Mouse (Mus musculus) embryonic fibroblast, embryonic 13.5 days (primary cell): ENCODE measurements around the gene Zfp36l1. TPM values are rescaled to one million over a fixed set of nuclear protein-coding genes. Genes with fewer than 3 reads are reported as not detected.

Experiments used
- H3K27ac ChIP-seq: 2 replicates; pipeline ENCODE4 v1.5.1; 2012; ENCODE audit warnings: low read length, control low read depth, inconsistent platforms; ENCODE audit not compliant: insufficient read depth
- H3K4me1 ChIP-seq: 2 replicates; pipeline ENCODE4 v1.6.1; 2011; ENCODE audit warnings: low read length; ENCODE audit not compliant: control insufficient read depth, insufficient read depth
- H3K4me3 ChIP-seq: 2 replicates; pipeline ENCODE4 v1.5.1; 2011; ENCODE audit warnings: mild to moderate bottlenecking, control low read depth, low read length; ENCODE audit not compliant: insufficient read depth
- CTCF ChIP-seq: IDR thresholded peaks from 2 replicates; pipeline ENCODE4 v1.5.1; 2011; ENCODE audit warnings: mild to moderate bottlenecking, control low read depth, low read length, moderate library complexity, borderline replicate concordance; ENCODE audit not compliant: insufficient read depth
- POLR2A ChIP-seq: IDR thresholded peaks from 2 replicates; pipeline ENCODE4 v1.6.1; 2011; ENCODE audit warnings: low read depth, mild to moderate bottlenecking, control low read depth, low read length, moderate library complexity
- polyA plus RNA-seq: library from polyadenylated mRNA; stranded (reverse); fragments of >200 nt; gene quantifications from 2 replicates; pipeline ENCODE4 v1.2.4, GENCODE M21; 2011; ENCODE audit warnings: low read depth; ENCODE audit not compliant: missing spikeins, insufficient read length

Zfp36l1 gene
- polyA plus RNA-seq, 1 experiment, result 139 TPM

GRCm38 (mm10) chr12:80060809-80061208 lies 52.0 kb downstream of the Zfp36l1 start:
- Histone ChIP-seq H3K4me1 (no peaks in the 10 kb centered on the region), H3K27ac (no peak overlapping the region), H3K4me3 (no peak overlapping the region)
- TF ChIP-seq POLR2A, result no peak
- no peak for TF ChIP-seq CTCF

DNA sequence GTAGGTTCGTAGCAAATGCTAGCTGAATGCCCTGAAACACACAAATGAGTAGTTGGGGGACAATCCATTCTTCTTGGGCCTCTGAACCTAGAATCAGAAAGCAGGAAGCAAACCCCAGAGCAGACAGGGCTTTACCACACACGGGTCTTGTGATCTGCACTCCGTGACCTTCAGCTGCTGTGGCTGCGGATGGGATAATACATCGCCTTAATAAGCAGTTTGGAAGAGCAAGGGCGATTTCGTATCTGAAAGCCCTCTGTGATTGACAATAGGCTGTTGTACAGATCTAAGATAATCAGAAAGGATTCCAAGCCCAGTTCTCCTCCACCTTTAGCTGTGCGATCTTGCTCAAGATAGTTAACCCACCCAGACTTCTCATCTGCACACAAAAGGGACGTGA lies 52.5 kb downstream of the Zfp36l1 start:
- Histone ChIP-seq H3K4me1 (no peaks in the 10 kb centered on the region), H3K27ac (no peak overlapping the region), H3K4me3 (no peak overlapping the region)
- no peak for TF ChIP-seq POLR2A
- no peak for TF ChIP-seq CTCF

DNA sequence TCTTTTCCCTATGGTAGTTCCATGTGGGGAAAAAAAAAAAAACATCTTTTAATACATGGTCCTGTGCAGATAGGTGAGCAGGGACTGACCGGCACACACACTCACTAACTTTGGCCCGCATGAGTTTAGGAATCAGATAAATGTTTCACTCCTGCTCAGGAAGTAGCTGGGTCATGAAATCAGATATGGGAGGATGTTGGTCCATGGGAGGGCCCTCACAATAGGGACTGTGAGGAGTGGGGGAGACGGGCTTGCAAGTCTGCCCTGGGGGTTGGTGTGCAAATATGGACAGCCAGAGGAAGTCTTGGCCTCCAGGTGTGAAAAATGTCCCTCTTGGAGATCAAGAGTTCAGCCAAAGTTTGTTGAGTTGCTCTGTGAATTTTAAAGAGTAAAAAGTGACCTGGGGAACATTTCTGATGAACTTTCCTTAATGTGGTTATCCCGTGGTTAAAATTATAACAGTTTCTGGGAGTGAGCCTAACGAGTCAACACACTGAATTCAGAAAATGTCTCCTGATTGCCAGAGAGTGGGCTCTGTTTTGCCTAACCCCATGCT lies 53.0 kb downstream of the Zfp36l1 start:
- H3K27ac ChIP-seq, result no peak overlapping the region
- TF ChIP-seq CTCF, result no peak
- TF ChIP-seq POLR2A, result no peak
- no peaks in the 10 kb centered on the region for H3K4me1 ChIP-seq
- no peak overlapping the region for H3K4me3 ChIP-seq

Other genes with a start within 250 kb of the Zfp36l1 start
- 488 and 794 TPM in 2 replicates for gene Actn1, start 147.4 kb upstream of the Zfp36l1 start, polyA plus RNA-seq